30 mouse cellular contexts compared by ENCODE assay signal in the genomic region with DNA sequence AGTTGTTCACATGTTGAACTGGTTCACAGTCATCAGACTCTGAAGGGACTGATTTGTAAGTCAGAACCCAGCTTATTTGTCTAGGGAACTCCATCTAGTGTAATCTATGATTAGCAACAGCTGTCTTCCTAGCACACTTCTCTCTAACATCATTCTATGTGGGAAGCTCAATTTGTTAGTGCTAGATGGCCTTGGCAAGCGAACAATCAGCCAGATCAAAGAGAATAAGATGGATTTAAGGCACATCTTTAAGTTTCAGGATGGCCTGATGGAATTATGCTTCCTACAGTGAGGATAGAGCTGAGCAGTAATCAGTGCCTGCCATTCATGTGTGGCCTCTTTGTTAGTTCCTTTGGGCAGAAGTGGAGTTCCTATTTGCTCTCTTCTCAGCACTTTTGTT.
DNase-seq lines count a peak whose midpoint lies in the region; ATAC-seq and TF ChIP-seq lines count a peak whose summit lies in the region.
"Had no signal": no experiment of that assay in that cellular context is flagged by ENCODE, and none has a peak within 500 bp of the region (broad histone marks: within the 10 kb centered on the region; RNA-seq: fewer than 3 reads in every experiment).

No protein-coding gene starts in this region.

- WGBS in embryonic facial prominence, embryonic 11.5 days, result 71% methylated on average over 1 of the region's 1 CpGs
- WGBS in embryonic facial prominence, embryonic 10.5 days, result 76% methylated on average over 1 of the region's 1 CpGs
- WGBS in kidney, postnatal 0 days, result 67% methylated on average over 1 of the region's 1 CpGs
- WGBS in lung, embryonic 14.5 days, result 19% methylated on average over 1 of the region's 1 CpGs

- peak; percentile 31 for DNase-seq in embryonic facial prominence, embryonic 11.5 days (ENCODE audit: low spot score)
- no peak for DNase-seq in embryonic facial prominence, embryonic 10.5 days (ENCODE audit: low spot score)
- peak; percentile 59 for DNase-seq in kidney, postnatal 0 days (ENCODE audit: low spot score)
- DNase-seq in kidney, adult 8-10 months, result no peak
- DNase-seq in lung, embryonic 14.5 days, result peak; percentile 71
- DNase-seq in lung, postnatal 25 days (ENCODE audit: low spot score), result no peak
- DNase-seq in brain, embryonic 14.5 days (ENCODE audit: low read depth), result peak; percentile 26
- no peak for DNase-seq in frontal cortex, postnatal 14 days (ENCODE audit: low spot score in 2 of 2)
- DNase-seq: adrenal gland, postnatal 10 days; adrenal gland, postnatal 36 days; B cell, adult 2 months; cerebellum, adult 11-12 months; cerebellum, adult 8-10 months; cerebellum, postnatal 10 days; cerebellum, postnatal 36 days; forebrain, postnatal 0 days; gastrocnemius, postnatal 10 days; gastrocnemius, postnatal 36 days; heart, adult 2 months; heart, postnatal 14 days; heart, postnatal 4 days had no signal

- ATAC-seq in embryonic facial prominence, embryonic 11.5 days (replicated peaks; ENCODE audit: insufficient number of reproducible peaks, low FRiP score, low TSS enrichment, low read depth), result no peak
- no peak for ATAC-seq in kidney, postnatal 0 days (replicated peaks; ENCODE audit: low FRiP score, low read depth)
- peak; percentile 75 for ATAC-seq in lung, embryonic 14.5 days (ENCODE audit: insufficient read depth)
- ATAC-seq: forebrain, embryonic 14.5 days; forebrain, postnatal 0 days; intestine, embryonic 15.5 days; Patski had no signal

- no peak overlapping the region for H3K9ac ChIP-seq in embryonic facial prominence, embryonic 11.5 days (replicated peaks; ENCODE audit: low read length)
- no peak overlapping the region for H3K9ac ChIP-seq in kidney, postnatal 0 days (ENCODE audit: low read depth, low read length)
- no peak overlapping the region for H3K9ac ChIP-seq in lung, embryonic 14.5 days
- H3K9ac ChIP-seq: embryonic facial prominence, embryonic 15.5 days; forebrain, postnatal 0 days; heart, embryonic 13.5 days; hindbrain, embryonic 15.5 days; intestine, embryonic 15.5 days had no signal

- no peak overlapping the region for H3K4me2 ChIP-seq in embryonic facial prominence, embryonic 11.5 days (ENCODE audit: low read depth, low read length)
- H3K4me2 ChIP-seq in kidney, postnatal 0 days (ENCODE audit: low read length), result no peak overlapping the region
- no peak overlapping the region for H3K4me2 ChIP-seq in lung, embryonic 14.5 days
- H3K4me2 ChIP-seq: embryonic facial prominence, embryonic 15.5 days; heart, embryonic 13.5 days; hindbrain, embryonic 15.5 days; intestine, embryonic 15.5 days had no signal

- TF ChIP-seq POLR2A in brain, embryonic 14.5 days (IDR thresholded peaks at IDR 0.05; ENCODE audit: borderline replicate concordance, extremely low read depth, insufficient read depth, insufficient read length, poor library complexity, severe bottlenecking), result no peak

- no peak overlapping the region for H3K27ac ChIP-seq in embryonic facial prominence, embryonic 11.5 days (replicated peaks; ENCODE audit: low read depth, low read length)
- no peak overlapping the region for H3K27ac ChIP-seq in embryonic facial prominence, embryonic 10.5 days (replicated peaks)
- no peak overlapping the region for H3K27ac ChIP-seq in kidney, postnatal 0 days
- no peak overlapping the region for H3K27ac ChIP-seq in lung, embryonic 14.5 days (ENCODE audit: low read depth)
- H3K27ac ChIP-seq: embryonic facial prominence, embryonic 15.5 days; heart, adult 2 months; heart, embryonic 10.5 days; heart, embryonic 13.5 days; hindbrain, embryonic 15.5 days; intestine, embryonic 15.5 days had no signal

- H3K4me1 ChIP-seq in embryonic facial prominence, embryonic 11.5 days (ENCODE audit: control insufficient read depth, insufficient read depth, low read length), result no peaks in the 10 kb centered on the region
- no peaks in the 10 kb centered on the region for H3K4me1 ChIP-seq in embryonic facial prominence, embryonic 10.5 days
- no peaks in the 10 kb centered on the region for H3K4me1 ChIP-seq in kidney, postnatal 0 days (replicated peaks; ENCODE audit: insufficient read depth, low read length)
- H3K4me1 ChIP-seq in lung, embryonic 14.5 days (ENCODE audit: insufficient read depth), result no peaks in the 10 kb centered on the region
- H3K4me1 ChIP-seq: embryonic facial prominence, embryonic 15.5 days; heart, embryonic 10.5 days; heart, embryonic 13.5 days; hindbrain, embryonic 15.5 days; intestine, embryonic 15.5 days had no signal

- no peaks in the 10 kb centered on the region for H3K9me3 ChIP-seq in embryonic facial prominence, embryonic 11.5 days (replicated peaks; ENCODE audit: control insufficient read depth, low read length)
- H3K9me3 ChIP-seq in embryonic facial prominence, embryonic 10.5 days, result no peaks in the 10 kb centered on the region
- H3K9me3 ChIP-seq in kidney, postnatal 0 days (replicated peaks; ENCODE audit: low read length), result no peaks in the 10 kb centered on the region
- no peaks in the 10 kb centered on the region for H3K9me3 ChIP-seq in lung, embryonic 14.5 days (ENCODE audit: low read depth, low read length)
- H3K9me3 ChIP-seq: embryonic facial prominence, embryonic 15.5 days; G1E; heart, embryonic 10.5 days; heart, embryonic 13.5 days; hindbrain, embryonic 15.5 days; intestine, embryonic 15.5 days had no signal

- H3K36me3 ChIP-seq in embryonic facial prominence, embryonic 11.5 days (replicated peaks; ENCODE audit: control insufficient read depth, insufficient read depth, low read depth, low read length), result no peaks in the 10 kb centered on the region
- no peaks in the 10 kb centered on the region for H3K36me3 ChIP-seq in embryonic facial prominence, embryonic 10.5 days (replicated peaks)
- H3K36me3 ChIP-seq in kidney, postnatal 0 days (ENCODE audit: insufficient read depth, low read length), result no peaks in the 10 kb centered on the region
- no peaks in the 10 kb centered on the region for H3K36me3 ChIP-seq in lung, embryonic 14.5 days (ENCODE audit: insufficient read depth)
- H3K36me3 ChIP-seq: embryonic facial prominence, embryonic 15.5 days; G1E; heart, embryonic 10.5 days; heart, embryonic 13.5 days; hindbrain, embryonic 15.5 days; intestine, embryonic 15.5 days had no signal

- no peak overlapping the region for H3K4me3 ChIP-seq in embryonic facial prominence, embryonic 11.5 days (ENCODE audit: low read depth, low read length)
- no peak overlapping the region for H3K4me3 ChIP-seq in embryonic facial prominence, embryonic 10.5 days
- H3K4me3 ChIP-seq in kidney, postnatal 0 days (replicated peaks; ENCODE audit: low read depth, low read length), result no peak overlapping the region
- H3K4me3 ChIP-seq in lung, embryonic 14.5 days (ENCODE audit: low read depth, low read length), result no peak overlapping the region
- H3K4me3 ChIP-seq: embryonic facial prominence, embryonic 15.5 days; heart, adult 2 months; heart, embryonic 10.5 days; heart, embryonic 13.5 days; hindbrain, embryonic 15.5 days; intestine, embryonic 15.5 days had no signal

- H3K27me3 ChIP-seq in embryonic facial prominence, embryonic 11.5 days (ENCODE audit: control insufficient read depth, insufficient read depth, low read length), result no peaks in the 10 kb centered on the region
- H3K27me3 ChIP-seq in embryonic facial prominence, embryonic 10.5 days (replicated peaks; ENCODE audit: low read depth, poor library complexity, severe bottlenecking), result no peaks in the 10 kb centered on the region
- no peaks in the 10 kb centered on the region for H3K27me3 ChIP-seq in kidney, postnatal 0 days (ENCODE audit: insufficient read depth, low read length)
- no peaks in the 10 kb centered on the region for H3K27me3 ChIP-seq in lung, embryonic 14.5 days (ENCODE audit: insufficient read depth, low read length)
- H3K27me3 ChIP-seq: CH12.LX; embryonic facial prominence, embryonic 15.5 days; heart, embryonic 13.5 days; hindbrain, embryonic 15.5 days; intestine, embryonic 15.5 days; Patski had no signal

- no peak for TF ChIP-seq CTCF in kidney, postnatal 0 days (IDR thresholded peaks at IDR 0.05; ENCODE audit: low read depth)
- TF ChIP-seq CTCF in lung, embryonic 14.5 days (IDR thresholded peaks at IDR 0.05; ENCODE audit: low read depth), result no peak
- no peak for TF ChIP-seq CTCF in brain, embryonic 14.5 days (IDR thresholded peaks at IDR 0.05; ENCODE audit: borderline replicate concordance, extremely low read depth, insufficient read depth, insufficient read length)

Comparison
In these comparisons a context has a peak if more than half of its experiments do, and no peak if none do; other contexts are left out.
1. DNase-seq: peak in embryonic facial prominence, embryonic 11.5 days (single experiment), kidney, postnatal 0 days (single experiment), lung, embryonic 14.5 days (single experiment) and brain, embryonic 14.5 days (single experiment); none in embryonic facial prominence, embryonic 10.5 days (single experiment), kidney, adult 8-10 months (0 of 2), lung, postnatal 25 days (single experiment) and frontal cortex, postnatal 14 days (0 of 2).